Mouse (Mus musculus): ENCODE results near the gene Rab5if. TPM values are rescaled to one million over a fixed set of nuclear protein-coding genes. Genes with fewer than 3 reads are reported as not detected.

Rab5if gene
- total and polyA plus RNA-seq, 3 experiments: 226 to 315 (median 263) TPM

GRCm38 (mm10) chr2:156898374-156898773 is 35.4 kb downstream of the Rab5if start:
- peaks cover 0 to 10% of the 10 kb centered on the region in 2 experiments; a peak in 2 of 4 replicates for H3K4me1 ChIP-seq (ENCODE audit: control insufficient read depth in 1 of 2, insufficient read depth in 2 of 2, low read length in 2 of 2)
- H3K9me3 ChIP-seq (replicated peaks; ENCODE audit: insufficient read depth, low read length): no peaks in the 10 kb centered on the region
- DNase-seq (ENCODE audit: low read depth, low spot score): no peak
- H3K27me3 ChIP-seq (ENCODE audit: control insufficient read depth in 1 of 2, insufficient read depth in 2 of 2, low read length in 2 of 2): peaks cover 0 to 1% of the 10 kb centered on the region in 2 experiments; a peak in 3 of 4 replicates
- no peaks in the 10 kb centered on the region for H3K79me2 ChIP-seq (ENCODE audit: control insufficient read depth, insufficient read depth, low read length, poor library complexity)
- H3K4me3 ChIP-seq (ENCODE audit: control insufficient read depth in 1 of 2, insufficient read depth in 1 of 2, low read depth in 2 of 2, low read length in 2 of 2): no peak overlapping the region
- no peak overlapping the region for H3K9ac ChIP-seq (ENCODE audit: control insufficient read depth, low read depth, low read length, poor library complexity, severe bottlenecking)
- peaks cover 0 to 8% of the 10 kb centered on the region in 2 experiments; a peak in 2 of 4 replicates for H3K36me3 ChIP-seq (ENCODE audit: control insufficient read depth in 1 of 2, insufficient read depth in 2 of 2, low read length in 2 of 2)
- TF ChIP-seq MEF2A (IDR thresholded peaks at IDR 0.05; ENCODE audit: extremely low read depth, insufficient replicate concordance, low read depth, low read length, poor library complexity, severe bottlenecking): no peak
- TF ChIP-seq RCOR1 (IDR thresholded peaks at IDR 0.05; ENCODE audit: low read depth, low read length): no peak
- no peak overlapping the region for H3K27ac ChIP-seq (ENCODE audit: control insufficient read depth, low read depth, low read length)

GRCm38 (mm10) chr2:156899184-156899583 is 36.3 kb downstream of the Rab5if start:
- H3K4me3 ChIP-seq (ENCODE audit: control insufficient read depth in 1 of 2, insufficient read depth in 1 of 2, low read depth in 2 of 2, low read length in 2 of 2): no peak overlapping the region
- no peak for DNase-seq (ENCODE audit: low read depth, low spot score)
- H3K4me1 ChIP-seq (ENCODE audit: control insufficient read depth in 1 of 2, insufficient read depth in 2 of 2, low read length in 2 of 2): peaks cover 0 to 8% of the 10 kb centered on the region in 2 experiments; a peak in 2 of 4 replicates
- no peak overlapping the region for H3K27ac ChIP-seq (ENCODE audit: control insufficient read depth, low read depth, low read length)
- peaks cover 0 to 6% of the 10 kb centered on the region in 2 experiments; a peak in 2 of 4 replicates for H3K36me3 ChIP-seq (ENCODE audit: control insufficient read depth in 1 of 2, insufficient read depth in 2 of 2, low read length in 2 of 2)
- no peak overlapping the region for H3K9ac ChIP-seq (ENCODE audit: control insufficient read depth, low read depth, low read length, poor library complexity, severe bottlenecking)
- H3K79me2 ChIP-seq (ENCODE audit: control insufficient read depth, insufficient read depth, low read length, poor library complexity): no peaks in the 10 kb centered on the region
- no peak for TF ChIP-seq ETS1 (IDR thresholded peaks at IDR 0.05; ENCODE audit: low read depth, low read length)
- TF ChIP-seq SMC3 (IDR thresholded peaks at IDR 0.05; ENCODE audit: low read depth, low read length): no peak
- TF ChIP-seq MYB (IDR thresholded peaks at IDR 0.05; ENCODE audit: low read depth, low read length): no peak
- no peak for TF ChIP-seq MAZ (IDR thresholded peaks at IDR 0.05; ENCODE audit: low read depth, low read length)
- no peak for TF ChIP-seq TAL1 (IDR thresholded peaks at IDR 0.05; ENCODE audit: low read length)
- no peak for TF ChIP-seq ELF1 (IDR thresholded peaks at IDR 0.05; ENCODE audit: low read depth, low read length)
- no peak for TF ChIP-seq HCFC1 (IDR thresholded peaks at IDR 0.05; ENCODE audit: low read depth, low read length)
- TF ChIP-seq ZC3H11A (IDR thresholded peaks at IDR 0.05; ENCODE audit: low read depth, low read length): no peak
- TF ChIP-seq POLR2AphosphoS5 (IDR thresholded peaks at IDR 0.05; ENCODE audit: borderline replicate concordance, low read depth, low read length): no peak
- no peaks in the 10 kb centered on the region for H3K9me3 ChIP-seq (replicated peaks; ENCODE audit: insufficient read depth, low read length)
- peaks cover 0 to 1% of the 10 kb centered on the region in 2 experiments; a peak in 3 of 4 replicates for H3K27me3 ChIP-seq (ENCODE audit: control insufficient read depth in 1 of 2, insufficient read depth in 2 of 2, low read length in 2 of 2)

- no peaks in the 10 kb centered on the region for H3K36me3 ChIP-seq (ENCODE audit: control insufficient read depth in 1 of 2, insufficient read depth in 2 of 2, low read length in 2 of 2)
- DNase-seq (ENCODE audit: low read depth, low spot score): no peak
- TF ChIP-seq ZC3H11A (IDR thresholded peaks at IDR 0.05; ENCODE audit: low read depth, low read length) (no peak), GATA1 (IDR thresholded peaks at IDR 0.05; ENCODE audit: low read depth, low read length) (no peak), GABPA (IDR thresholded peaks at IDR 0.05; ENCODE audit: low read depth, low read length) (no peak), NELFE (IDR thresholded peaks at IDR 0.05; ENCODE audit: low read depth, low read length) (no peak), ETS1 (IDR thresholded peaks at IDR 0.05; ENCODE audit: low read depth, low read length) (no peak), CHD2 (IDR thresholded peaks at IDR 0.05; ENCODE audit: low read length) (no peak), ZMIZ1 (IDR thresholded peaks at IDR 0.05; ENCODE audit: low read depth, low read length) (no peak), ELF1 (IDR thresholded peaks at IDR 0.05; ENCODE audit: low read depth, low read length) (no peak)
- no peak overlapping the region for H3K9ac ChIP-seq (ENCODE audit: control insufficient read depth, low read depth, low read length, poor library complexity, severe bottlenecking)
- no peaks in the 10 kb centered on the region for H3K79me2 ChIP-seq (ENCODE audit: control insufficient read depth, insufficient read depth, low read length, poor library complexity)
- no peaks in the 10 kb centered on the region for H3K9me3 ChIP-seq (replicated peaks; ENCODE audit: insufficient read depth, low read length)
- H3K4me3 ChIP-seq (ENCODE audit: control insufficient read depth in 1 of 2, insufficient read depth in 1 of 2, low read depth in 2 of 2, low read length in 2 of 2): no peak overlapping the region
- no peak overlapping the region for H3K27ac ChIP-seq (ENCODE audit: control insufficient read depth, low read depth, low read length)
- H3K4me1 ChIP-seq (ENCODE audit: control insufficient read depth in 1 of 2, insufficient read depth in 2 of 2, low read length in 2 of 2): no peaks in the 10 kb centered on the region; a peak in 1 of 4 replicates
- H3K27me3 ChIP-seq (ENCODE audit: control insufficient read depth in 1 of 2, insufficient read depth in 2 of 2, low read length in 2 of 2): peaks cover 0 to 1% of the 10 kb centered on the region in 2 experiments; a peak in 3 of 4 replicates
Measured at GRCm38 (mm10) chr2:156901344-156901743, 38.4 kb downstream of the Rab5if start.

Data from MEL (cell line).